Mouse (Mus musculus) stomach, embryonic 16.5 days (tissue): Measurements from ENCODE around the gene Psmd4. TPM values are rescaled to one million over a fixed set of nuclear protein-coding genes. Genes with fewer than 3 reads are reported as not detected.

Experiments
- ATAC-seq: fragments of 200-750 bp; cut with Nextera tagmentation; 2 replicates; pipeline ENCODE4 v1.8.0; 2017; ENCODE audit warnings: moderate number of reproducible peaks, moderate TSS enrichment; ENCODE audit not compliant: insufficient read depth, low FRiP score
- H3K27ac ChIP-seq: fragments of 300-500 bp; sonication (generic); 2 replicates; pipeline ENCODE4 v1.5.1; 2014; ENCODE audit warnings: low read length
- H3K27me3 ChIP-seq: fragments of 300-500 bp; sonication (generic); 2 replicates; pipeline ENCODE4 v1.6.1; 2014; ENCODE audit warnings: low read length, control low read depth, mixed read lengths; ENCODE audit not compliant: control insufficient read depth, insufficient read depth
- H3K36me3 ChIP-seq: fragments of 300-500 bp; sonication (generic); 2 replicates; pipeline ENCODE4 v1.6.1; 2014; ENCODE audit warnings: low read length; ENCODE audit not compliant: control insufficient read depth, insufficient read depth
- H3K4me1 ChIP-seq: fragments of 300-500 bp; sonication (generic); 2 replicates; pipeline ENCODE4 v1.6.1; 2014; ENCODE audit warnings: low read length, control low read depth, mixed read lengths; ENCODE audit not compliant: control insufficient read depth, insufficient read depth
- H3K4me2 ChIP-seq: fragments of 300-500 bp; sonication (generic); 2 replicates; pipeline ENCODE4 v1.6.1; 2014; ENCODE audit warnings: low read depth, low read length, mixed read lengths
- H3K4me3 ChIP-seq: fragments of 300-500 bp; sonication (generic); replicated peaks from 2 replicates; pipeline ENCODE4 v1.5.1; 2014; ENCODE audit warnings: mild to moderate bottlenecking, low read length
- H3K9ac ChIP-seq: fragments of 300-500 bp; sonication (generic); 2 replicates; pipeline ENCODE4 v1.6.1; 2014; ENCODE audit warnings: low read length
- H3K9me3 ChIP-seq: fragments of 300-500 bp; sonication (generic); replicated peaks from 2 replicates; pipeline ENCODE4 v1.6.1; 2016; ENCODE audit warnings: low read length, control low read depth; ENCODE audit not compliant: control insufficient read depth
- WGBS: fragments of 180-500 bp; shearing (Covaris S2); extraction: QIAGEN DNeasy Blood & Tissue Kit; methylation state at CpG from one replicate; pipeline ENCODE4 v1.1.7; 2014; 5-methylcytosine and 5-hydroxymethylcytosine counted together
- microRNA-seq: library from miRNA; unstranded; fragments of <30 nt; microRNA quantifications from one replicate; pipeline ENCODE4, GENCODE M21; 2016
- polyA plus RNA-seq: library from polyadenylated mRNA; unstranded; fragments of >200 nt; fragmentation: Nextera tagmentation; extraction: Ambion mirVana; gene quantifications from 2 replicates; pipeline ENCODE4 v1.2.1, GENCODE M21; 2015

The Psmd4 gene
- polyA plus RNA-seq, 1 experiment from 2014 or later: 218 TPM

- H3K9ac ChIP-seq: no peak overlapping the region
- peaks cover 11% of the 10 kb centered on the region; the same call in 1 of the 2 replicates for H3K36me3 ChIP-seq
- no peak for ATAC-seq
- no peaks in the 10 kb centered on the region for H3K27me3 ChIP-seq
- no peak overlapping the region for H3K4me2 ChIP-seq
- H3K4me3 ChIP-seq: no peak overlapping the region
- no peak overlapping the region for H3K27ac ChIP-seq
- H3K9me3 ChIP-seq: no peaks in the 10 kb centered on the region
- H3K4me1 ChIP-seq: peaks cover 5% of the 10 kb centered on the region; the same call in 1 of the 2 replicates
Observed at GRCm38 (mm10) chr3:95003273-95003672, 39.1 kb downstream of the Psmd4 start.

GRCm38 (mm10) chr3:95002569-95002968 lies 39.8 kb downstream of the Psmd4 start:
- WGBS: 80% methylated on average over 4 of the region's 4 CpGs
- H3K4me1 ChIP-seq: peaks cover 5% of the 10 kb centered on the region; the same call in 1 of the 2 replicates
- no peak overlapping the region for H3K4me3 ChIP-seq
- no peak for ATAC-seq
- no peaks in the 10 kb centered on the region for H3K27me3 ChIP-seq
- H3K27ac ChIP-seq: no peak overlapping the region
- H3K9ac ChIP-seq: no peak overlapping the region
- H3K9me3 ChIP-seq: no peaks in the 10 kb centered on the region
- no peak overlapping the region for H3K4me2 ChIP-seq
- peaks cover 11% of the 10 kb centered on the region; the same call in 1 of the 2 replicates for H3K36me3 ChIP-seq

- no peak overlapping the region for H3K9ac ChIP-seq
- no peaks in the 10 kb centered on the region for H3K9me3 ChIP-seq
- no peaks in the 10 kb centered on the region for H3K27me3 ChIP-seq
- H3K4me2 ChIP-seq: no peak overlapping the region
- no peak overlapping the region for H3K27ac ChIP-seq
- H3K4me1 ChIP-seq: no peaks in the 10 kb centered on the region
- H3K4me3 ChIP-seq: no peak overlapping the region
- 36% methylated on average over 2 of the region's 2 CpGs for WGBS
- ATAC-seq: no peak
- H3K36me3 ChIP-seq: peaks cover 17% of the 10 kb centered on the region; the same call in 1 of the 2 replicates
Observed at GRCm38 (mm10) chr3:94996946-94997345, 45.5 kb downstream of the Psmd4 start.

- Histone ChIP-seq H3K36me3 (peaks cover 14% of the 10 kb centered on the region), H3K27ac (peak overlapping the region; percentile 78), H3K4me2 (peak overlapping the region; percentile 33), H3K9me3 (no peaks in the 10 kb centered on the region), H3K9ac (peak overlapping the region; percentile 49), H3K27me3 (no peaks in the 10 kb centered on the region), H3K4me1 (peaks cover 28% of the 10 kb centered on the region), H3K4me3 (0 out of 2 replicates have a peak overlapping the region, but pooled peaks have one; percentile 2)
- ATAC-seq: peak; percentile 71
- 19% methylated on average over 9 of the region's 9 CpGs for WGBS
Observed at GRCm38 (mm10) chr3:94989159-94989761, 53.2 kb downstream of the Psmd4 start.

- peaks cover 28% of the 10 kb centered on the region for H3K4me1 ChIP-seq
- peaks cover 13% of the 10 kb centered on the region for H3K36me3 ChIP-seq
- ATAC-seq: peak; percentile 75; the same call in 1 of the 2 replicates
- no peak overlapping the region; the same call in 1 of the 2 replicates for H3K27ac ChIP-seq
- H3K4me2 ChIP-seq: no peak overlapping the region
- no peaks in the 10 kb centered on the region for H3K9me3 ChIP-seq
- no peaks in the 10 kb centered on the region for H3K27me3 ChIP-seq
- no peak overlapping the region for H3K9ac ChIP-seq
- no peak overlapping the region for H3K4me3 ChIP-seq
Observed at GRCm38 (mm10) chr3:94987578-94987977, 54.8 kb downstream of the Psmd4 start.

- Histone ChIP-seq H3K27me3 (no peaks in the 10 kb centered on the region), H3K9ac (no peak overlapping the region), H3K4me2 (no peak overlapping the region), H3K4me3 (no peak overlapping the region), H3K27ac (no peak overlapping the region), H3K36me3 (peaks cover 13% of the 10 kb centered on the region; the same call in 1 of the 2 replicates), H3K4me1 (peaks cover 28% of the 10 kb centered on the region), H3K9me3 (no peaks in the 10 kb centered on the region)
- WGBS: 96% methylated on average over 2 of the region's 2 CpGs
- no peak for ATAC-seq
Observed at GRCm38 (mm10) chr3:94985513-94985912, 56.9 kb downstream of the Psmd4 start.

GRCm38 (mm10) chr3:94984312-94984711 lies 58.1 kb downstream of the Psmd4 start:
- Histone ChIP-seq H3K4me1 (peaks cover 21% of the 10 kb centered on the region), H3K4me3 (no peak overlapping the region), H3K27me3 (no peaks in the 10 kb centered on the region), H3K27ac (no peak overlapping the region), H3K9me3 (no peaks in the 10 kb centered on the region), H3K36me3 (peaks cover 13% of the 10 kb centered on the region; the same call in 1 of the 2 replicates), H3K9ac (no peak overlapping the region), H3K4me2 (no peak overlapping the region)
- WGBS: 94% methylated on average over 11 of the region's 11 CpGs
- ATAC-seq: no peak

Small RNAs within 50 kb of the gene (microRNA-seq; reads per million reads assigned to microRNA genes)
- gene Mir7013: not detected

Other genes starting within 250 kb of the Psmd4 start
- 12.4 and 13.6 TPM in 2 replicates for gene Pogz, start 205.0 kb downstream of the Psmd4 start, polyA plus RNA-seq
- gene Psmb4, start 155.7 kb downstream of the Psmd4 start, polyA plus RNA-seq: 277 and 282 TPM in 2 replicates
- 132 and 144 TPM in 2 replicates for gene Selenbp1, start 109.6 kb downstream of the Psmd4 start, polyA plus RNA-seq
- gene Rfx5, start 88.5 kb downstream of the Psmd4 start, polyA plus RNA-seq: 6.9 and 7.0 TPM in 2 replicates
- gene Pi4kb, start 67.9 kb downstream of the Psmd4 start, polyA plus RNA-seq: 17.5 and 24.0 TPM in 2 replicates
- 20.4 and 22.6 TPM in 2 replicates for gene Zfp687, start 27.2 kb downstream of the Psmd4 start, polyA plus RNA-seq
- 18.6 and 19.0 TPM in 2 replicates for gene Pip5k1a, start 64.3 kb upstream of the Psmd4 start, polyA plus RNA-seq
- gene Vps72, start 68.4 kb upstream of the Psmd4 start, polyA plus RNA-seq: 102 and 123 TPM in 2 replicates
- gene Tmod4, start 81.9 kb upstream of the Psmd4 start, polyA plus RNA-seq: 2.2 and 7.3 TPM in 2 replicates
- 55.8 and 58.2 TPM in 2 replicates for gene Scnm1, start 91.4 kb upstream of the Psmd4 start, polyA plus RNA-seq
- gene Lysmd1, start 91.5 kb upstream of the Psmd4 start, polyA plus RNA-seq: 13.7 and 14.5 TPM in 2 replicates
- 5.4 and 6.5 TPM in 2 replicates for gene Tnfaip8l2, start 99.7 kb upstream of the Psmd4 start, polyA plus RNA-seq
- 1.5 and 2.6 TPM in 2 replicates for gene Sema6c, start 117.8 kb upstream of the Psmd4 start, polyA plus RNA-seq
- 10.9 and 11.5 TPM in 2 replicates for gene Gabpb2, start 175.3 kb upstream of the Psmd4 start, polyA plus RNA-seq
- gene Cdc42se1, start 186.1 kb upstream of the Psmd4 start, polyA plus RNA-seq: 105 and 118 TPM in 2 replicates
- gene Mllt11, start 189.6 kb upstream of the Psmd4 start, polyA plus RNA-seq: 16.2 and 16.6 TPM in 2 replicates
- gene Gm128, start 199.0 kb upstream of the Psmd4 start, polyA plus RNA-seq: 0.25 and 0.52 TPM in 2 replicates
- 9.2 and 11.6 TPM in 2 replicates for gene Bnipl, start 208.6 kb upstream of the Psmd4 start, polyA plus RNA-seq
- 54.6 and 62.0 TPM in 2 replicates for gene Mindy1, start 238.7 kb upstream of the Psmd4 start, polyA plus RNA-seq
- 18.9 and 21.2 TPM in 2 replicates for gene Prune1, start 239.5 kb upstream of the Psmd4 start, polyA plus RNA-seq